Mouse (Mus musculus): ENCODE data around the gene Slc39a12.

- TF ChIP-seq CTCF (IDR thresholded peaks at IDR 0.05; ENCODE audit: extremely low read depth, insufficient read length, insufficient replicate concordance, low read depth, low read length) (no peak), POLR2A (IDR thresholded peaks at IDR 0.05; ENCODE audit: low read depth, low read length) (no peak)
Observed at GRCm38 (mm10) chr2:14543773-14544172, 155.7 kb downstream of the Slc39a12 start.

Measured in small intestine, adult 2 months (tissue).